Mouse (Mus musculus): ENCODE measurements at regions not wholly inside any gene's neighbourhood (a gene's known extent, or its start where the extent isn't known, plus 50 kb on each side); places are given as distances from the start of the nearest gene placed in this dataset.

DNA sequence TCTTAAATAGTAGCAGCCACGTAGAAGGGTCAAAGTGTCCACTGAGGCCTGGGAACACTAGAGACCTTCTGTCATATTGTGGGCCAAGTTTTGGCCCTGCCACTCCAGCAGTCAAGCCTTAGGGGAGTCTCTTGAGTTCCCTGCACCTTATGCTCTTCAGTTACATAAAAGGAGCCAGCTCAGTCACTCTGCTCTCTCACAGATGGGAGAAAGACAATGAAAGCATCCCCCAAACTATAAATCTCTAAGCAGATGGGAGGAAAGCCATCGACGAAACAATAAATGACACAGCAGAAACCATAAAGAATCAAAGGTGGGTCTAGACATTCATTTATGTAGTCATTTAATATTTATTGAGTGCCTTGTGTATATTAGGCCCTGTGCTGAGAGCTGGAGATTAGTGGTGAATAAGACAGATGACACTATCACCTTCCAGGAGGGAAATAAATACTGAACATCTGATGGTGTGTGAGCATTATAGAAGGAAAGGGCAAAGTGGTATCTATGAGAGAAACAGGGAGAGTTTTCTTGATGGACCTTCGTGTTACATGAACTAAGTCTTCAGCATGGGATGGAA is 137.5 kb upstream of the Synpr start:
- no peaks in the 10 kb centered on the region for H3K27me3 ChIP-seq
- no peak overlapping the region for H3K9ac ChIP-seq (replicated peaks)
- no peaks in the 10 kb centered on the region for H3K36me3 ChIP-seq
- H3K4me1 ChIP-seq = no peaks in the 10 kb centered on the region
- no peak overlapping the region for H3K4me2 ChIP-seq (replicated peaks)
- H3K27ac ChIP-seq (replicated peaks) = no peak overlapping the region
- no peak for ATAC-seq (ENCODE audit: low FRiP score, low read depth)
- 83% methylated on average over 4 of the region's 4 CpGs for WGBS
- H3K4me3 ChIP-seq = no peak overlapping the region
- H3K9me3 ChIP-seq = no peaks in the 10 kb centered on the region

DNA sequence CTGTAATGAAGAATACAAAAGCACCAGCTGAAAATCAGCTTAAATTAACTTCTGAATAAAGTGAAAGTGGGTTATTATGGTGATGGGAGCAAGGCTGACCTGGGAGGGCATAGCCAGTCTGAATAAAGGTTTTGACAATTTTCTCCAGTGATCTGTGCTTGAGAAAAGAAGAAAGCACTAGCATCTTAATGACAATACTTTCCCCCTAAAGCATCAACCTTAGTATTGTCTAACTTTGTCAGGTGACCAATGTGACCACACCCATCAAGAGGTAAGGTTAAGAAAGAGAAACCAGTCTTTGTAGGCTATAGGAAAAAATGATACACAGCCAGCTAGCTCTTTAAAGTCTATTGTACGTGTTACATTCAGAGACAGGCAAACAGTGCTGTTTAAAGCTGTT is 135.0 kb upstream of the Synpr start:
- no peak overlapping the region for H3K27ac ChIP-seq (replicated peaks)
- WGBS = 86% methylated on average over 1 of the region's 1 CpGs
- no peak overlapping the region for H3K4me3 ChIP-seq
- no peak overlapping the region for H3K9ac ChIP-seq (replicated peaks)
- no peaks in the 10 kb centered on the region for H3K9me3 ChIP-seq
- no peaks in the 10 kb centered on the region for H3K27me3 ChIP-seq
- no peaks in the 10 kb centered on the region for H3K36me3 ChIP-seq
- no peak for ATAC-seq (ENCODE audit: low FRiP score, low read depth)
- no peaks in the 10 kb centered on the region for H3K4me1 ChIP-seq
- no peak overlapping the region for H3K4me2 ChIP-seq (replicated peaks)

DNA sequence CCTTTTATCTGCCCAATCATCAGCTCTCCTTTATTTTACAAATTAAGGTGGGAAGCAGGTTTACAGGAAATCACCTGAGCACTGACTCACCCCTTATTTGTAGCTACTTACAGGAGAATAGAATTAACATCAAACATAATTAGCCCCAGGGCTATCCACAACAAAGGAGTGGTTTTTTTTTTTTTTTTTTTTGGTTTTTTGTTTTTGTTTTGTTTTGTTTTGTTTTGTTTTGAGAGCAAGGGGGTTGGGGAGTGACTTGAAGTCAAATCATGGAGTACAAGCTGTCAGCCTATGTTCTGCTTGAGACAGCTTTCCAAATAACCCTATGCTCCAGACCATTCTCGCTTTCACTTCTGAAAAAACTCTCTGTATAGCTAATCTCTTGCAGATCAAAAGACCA is 132.9 kb upstream of the Synpr start:
- H3K9me3 ChIP-seq = no peaks in the 10 kb centered on the region
- H3K4me2 ChIP-seq (replicated peaks) = no peak overlapping the region

DNA sequence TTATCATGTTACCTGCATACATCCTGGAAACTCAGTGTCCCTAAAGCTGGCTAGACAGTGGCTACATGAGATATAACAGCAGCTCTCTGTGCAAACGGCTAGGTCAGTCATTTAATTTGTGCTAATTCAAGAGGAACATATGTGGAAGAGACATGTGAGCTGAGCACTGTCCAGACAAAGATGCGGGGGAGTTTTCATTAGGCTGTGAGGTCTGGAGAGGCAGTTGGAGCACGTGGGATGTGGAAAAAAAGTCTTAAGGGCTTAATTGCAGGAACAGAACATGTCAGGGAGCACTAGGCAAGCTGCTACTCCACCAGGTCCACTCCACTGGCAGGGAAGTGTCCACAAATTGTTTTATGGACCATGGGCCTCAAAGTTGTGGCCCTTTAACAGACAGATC is 108.4 kb upstream of the Synpr start:
- Histone ChIP-seq H3K4me3 (no peak overlapping the region), H3K36me3 (no peaks in the 10 kb centered on the region), H3K9ac (replicated peaks) (no peak overlapping the region), H3K4me1 (no peaks in the 10 kb centered on the region), H3K27me3 (no peaks in the 10 kb centered on the region), H3K27ac (replicated peaks) (no peak overlapping the region), H3K4me2 (replicated peaks) (no peak overlapping the region), H3K9me3 (no peaks in the 10 kb centered on the region)
- WGBS = 63% methylated on average over 3 of the region's 3 CpGs
- ATAC-seq (ENCODE audit: low FRiP score, low read depth) = no peak

More for the DNA sequence above, 132.9 kb upstream of the Synpr start:
- Histone ChIP-seq H3K4me3 (no peak overlapping the region), H3K4me1 (no peaks in the 10 kb centered on the region), H3K27me3 (no peaks in the 10 kb centered on the region), H3K9ac (replicated peaks) (no peak overlapping the region), H3K36me3 (no peaks in the 10 kb centered on the region), H3K27ac (replicated peaks) (no peak overlapping the region)
- no peak for ATAC-seq (ENCODE audit: low FRiP score, low read depth)
- WGBS = 58% methylated on average over 1 of the region's 1 CpGs

DNA sequence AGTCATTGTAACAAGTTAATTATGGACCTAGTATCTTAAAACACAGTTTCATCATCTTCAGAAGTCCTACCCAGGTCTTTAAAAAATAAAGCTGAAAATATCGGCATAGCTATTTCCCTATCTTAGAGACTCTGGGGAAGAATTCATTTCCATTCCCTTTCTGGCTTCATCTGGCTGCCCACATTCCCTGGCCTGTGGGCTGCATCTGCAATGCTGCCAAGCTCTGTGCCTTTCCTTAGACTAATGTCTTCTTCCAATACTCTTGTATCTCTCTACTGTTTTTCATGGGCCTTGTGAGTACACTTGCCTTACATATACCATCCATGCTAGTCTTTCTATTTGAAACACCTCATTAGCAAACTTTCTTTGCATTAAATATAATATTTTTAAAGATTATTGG is 106.7 kb upstream of the Synpr start:
- 89% methylated on average over 1 of the region's 1 CpGs for WGBS

DNA sequence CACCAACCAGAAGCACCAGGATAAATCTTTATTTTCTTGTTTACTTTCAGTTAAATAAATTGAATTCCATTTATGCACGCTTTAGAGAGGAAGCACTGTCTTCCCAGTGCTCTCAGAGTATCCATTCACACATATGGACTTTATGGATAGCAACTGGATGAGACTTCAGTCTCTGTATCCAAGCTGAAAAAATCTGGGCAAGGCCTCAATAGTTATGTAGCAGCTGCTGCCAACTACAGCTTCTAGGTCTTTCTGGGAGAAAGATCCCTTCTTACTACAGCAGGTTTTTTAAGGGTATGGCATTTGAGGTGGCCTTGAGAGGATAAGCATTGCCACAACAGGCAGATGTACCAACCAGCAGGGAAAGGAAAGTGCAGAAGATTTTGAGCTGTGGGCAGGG is 93.8 kb upstream of the Synpr start:
- H3K9ac ChIP-seq (replicated peaks) = no peak overlapping the region
- WGBS = 78% methylated on average over 1 of the region's 1 CpGs
- H3K4me2 ChIP-seq (replicated peaks) = no peak overlapping the region
- H3K4me3 ChIP-seq = no peak overlapping the region
- H3K9me3 ChIP-seq = no peaks in the 10 kb centered on the region
- H3K4me1 ChIP-seq = no peaks in the 10 kb centered on the region
- H3K27me3 ChIP-seq = no peaks in the 10 kb centered on the region
- ATAC-seq (ENCODE audit: low FRiP score, low read depth) = no peak
- H3K36me3 ChIP-seq = no peaks in the 10 kb centered on the region
- no peak overlapping the region for H3K27ac ChIP-seq (replicated peaks)

More for the DNA sequence above, 106.7 kb upstream of the Synpr start:
- Histone ChIP-seq H3K36me3 (no peaks in the 10 kb centered on the region), H3K9me3 (no peaks in the 10 kb centered on the region), H3K4me2 (replicated peaks) (no peak overlapping the region), H3K4me3 (no peak overlapping the region), H3K9ac (replicated peaks) (no peak overlapping the region), H3K27me3 (no peaks in the 10 kb centered on the region), H3K27ac (replicated peaks) (no peak overlapping the region), H3K4me1 (no peaks in the 10 kb centered on the region)
- ATAC-seq (ENCODE audit: low FRiP score, low read depth) = no peak

DNA sequence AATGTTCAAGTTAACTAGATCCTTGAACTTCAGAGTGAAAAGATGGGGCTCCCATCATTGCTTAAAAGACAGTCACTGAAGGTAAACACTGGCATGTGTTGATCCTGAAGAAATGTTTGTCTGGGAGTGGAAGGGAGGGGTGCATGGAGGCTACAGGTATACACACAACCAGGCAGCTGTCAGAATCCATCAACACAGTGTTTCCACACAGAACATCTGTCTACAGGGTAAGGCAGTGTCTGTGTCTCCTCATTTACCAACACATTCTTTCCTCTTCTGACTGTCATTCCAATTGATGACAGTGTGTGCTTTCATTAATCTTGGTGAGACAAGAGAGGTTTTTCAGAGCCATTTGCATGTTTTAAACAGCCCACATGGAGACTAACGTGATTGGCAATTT is 91.8 kb upstream of the Synpr start:
- Histone ChIP-seq H3K27me3 (no peaks in the 10 kb centered on the region), H3K4me2 (replicated peaks) (no peak overlapping the region), H3K27ac (replicated peaks) (no peak overlapping the region), H3K9me3 (no peaks in the 10 kb centered on the region), H3K36me3 (no peaks in the 10 kb centered on the region), H3K4me3 (no peak overlapping the region), H3K9ac (replicated peaks) (no peak overlapping the region), H3K4me1 (no peaks in the 10 kb centered on the region)
- WGBS = 79% methylated on average over 1 of the region's 1 CpGs
- no peak for ATAC-seq (ENCODE audit: low FRiP score, low read depth)

DNA sequence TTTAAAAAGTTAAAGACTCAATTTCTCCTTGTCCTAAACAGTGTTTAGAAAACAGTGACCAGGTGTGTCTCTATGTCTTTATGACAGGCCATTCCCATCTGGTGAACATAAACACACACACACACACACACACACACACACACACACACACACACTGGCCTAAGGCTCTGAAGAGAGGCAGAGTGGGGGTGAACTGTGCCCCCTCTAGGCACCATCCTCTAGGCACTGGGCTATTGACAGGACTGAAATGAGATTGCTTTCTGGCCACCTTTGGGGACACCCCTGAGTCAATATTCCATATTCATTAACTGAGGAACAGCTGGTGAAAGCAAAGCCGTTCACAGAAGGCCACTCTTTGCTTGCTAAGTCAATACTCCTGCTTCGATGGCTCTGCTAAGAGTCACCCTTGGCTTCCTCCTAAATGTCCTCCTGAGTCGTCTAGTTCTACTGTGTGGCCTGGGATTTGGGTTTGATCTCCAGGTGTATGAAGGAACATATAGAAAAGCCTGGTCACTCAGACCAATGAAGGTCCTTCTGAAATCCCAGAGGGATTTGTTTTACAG is 87.2 kb upstream of the Synpr start:
- no peaks in the 10 kb centered on the region for H3K36me3 ChIP-seq
- H3K4me3 ChIP-seq = no peak overlapping the region
- H3K4me2 ChIP-seq (replicated peaks) = no peak overlapping the region
- H3K9me3 ChIP-seq = no peaks in the 10 kb centered on the region
- no peak overlapping the region for H3K27ac ChIP-seq (replicated peaks)
- H3K4me1 ChIP-seq = no peaks in the 10 kb centered on the region
- ATAC-seq (ENCODE audit: low FRiP score, low read depth) = peak; percentile 47
- no peak overlapping the region for H3K9ac ChIP-seq (replicated peaks)
- 63% methylated on average over 3 of the region's 3 CpGs for WGBS
- H3K27me3 ChIP-seq = no peaks in the 10 kb centered on the region

DNA sequence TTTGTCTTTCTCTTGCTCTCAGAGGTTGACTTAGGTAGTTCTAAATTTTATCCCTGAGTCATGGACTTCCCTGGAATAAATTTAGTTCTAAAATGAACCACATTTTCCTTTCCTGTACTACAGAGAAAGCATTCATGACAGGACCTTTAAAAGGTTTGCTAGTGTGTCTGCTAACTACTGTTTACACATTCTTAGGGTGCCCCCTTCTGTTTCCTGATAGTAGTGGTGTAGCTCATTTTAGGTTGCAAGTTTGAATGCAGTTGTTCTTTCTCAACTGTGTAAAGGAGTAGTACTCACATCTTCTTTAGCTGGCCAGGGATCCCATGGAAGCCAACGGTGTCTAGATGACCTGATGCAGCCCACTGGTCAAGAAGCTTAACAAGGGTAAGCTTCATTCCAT is 86.1 kb upstream of the Synpr start:
- Histone ChIP-seq H3K27me3 (no peaks in the 10 kb centered on the region), H3K36me3 (no peaks in the 10 kb centered on the region), H3K9ac (replicated peaks) (no peak overlapping the region), H3K4me1 (no peaks in the 10 kb centered on the region), H3K4me2 (replicated peaks) (no peak overlapping the region), H3K4me3 (no peak overlapping the region), H3K9me3 (no peaks in the 10 kb centered on the region), H3K27ac (replicated peaks) (no peak overlapping the region)
- WGBS = 33% methylated on average over 1 of the region's 1 CpGs
- peak; percentile 63; the same call in 1 of the 2 replicates for ATAC-seq (ENCODE audit: low FRiP score, low read depth)

DNA sequence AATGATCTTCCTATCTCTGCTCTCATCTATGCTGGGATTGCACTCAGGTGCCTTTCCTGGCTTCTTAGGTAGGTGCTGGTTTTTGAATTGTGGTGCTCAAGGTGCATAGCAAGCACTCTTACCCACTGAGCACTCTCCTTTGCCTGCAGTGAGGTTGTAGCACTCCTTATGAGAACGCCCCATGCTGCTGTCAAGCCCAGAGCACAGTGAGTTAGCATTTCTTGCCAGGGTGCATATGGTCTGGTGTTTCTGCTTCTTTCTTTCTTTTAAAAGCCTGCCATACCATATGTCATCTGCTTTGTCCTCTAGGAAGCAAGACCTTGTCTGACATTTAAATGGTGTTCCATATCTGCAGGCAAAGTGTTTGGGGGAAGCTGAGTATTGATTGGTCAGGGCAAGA is 71.9 kb upstream of the Synpr start:
- Histone ChIP-seq H3K9ac (replicated peaks) (no peak overlapping the region), H3K9me3 (no peaks in the 10 kb centered on the region), H3K4me3 (no peak overlapping the region), H3K4me1 (no peaks in the 10 kb centered on the region), H3K27me3 (no peaks in the 10 kb centered on the region), H3K27ac (replicated peaks) (no peak overlapping the region), H3K36me3 (no peaks in the 10 kb centered on the region), H3K4me2 (replicated peaks) (no peak overlapping the region)
- WGBS = 80% methylated on average over 1 of the region's 1 CpGs
- ATAC-seq (ENCODE audit: low FRiP score, low read depth) = no peak
